Mouse (Mus musculus): Measurements from ENCODE around the gene Cast. TPM values are rescaled to one million over a fixed set of nuclear protein-coding genes. Genes with fewer than 3 reads are reported as not detected.
A peak's percentile ranks its signal among the peaks of the same experiment; 100 is the strongest.

The Cast gene
- 29.5 and 30.7 TPM in 2 replicates for polyA plus RNA-seq (2015; fragmentation: Nextera tagmentation; extraction: Ambion mirVana)

GRCm38 (mm10) chr13:74808152-74808929 is at the start of gene Cast:
Gene Cast, minus strand, starts transcription at chr13:74808810.
- WGBS, result 2% methylated on average over 35 of the region's 36 CpGs
- ATAC-seq, result peak; percentile 95
- Histone ChIP-seq H3K4me3 (ENCODE audit: low read length) (peak within 1 kb of the TSS; percentile 88), H3K27me3 (replicated peaks; ENCODE audit: control insufficient read depth, insufficient read depth, low read length) (no peaks in the 10 kb centered on the region), H3K27ac (ENCODE audit: low read length) (peak within 1 kb of the TSS; percentile 86), H3K9me3 (ENCODE audit: control insufficient read depth, low read length) (no peaks in the 10 kb centered on the region), H3K4me1 (ENCODE audit: control insufficient read depth, insufficient read depth, low read length) (no peaks in the 10 kb centered on the region), H3K36me3 (ENCODE audit: control insufficient read depth, insufficient read depth, low read length) (no peaks in the 10 kb centered on the region), H3K4me2 (ENCODE audit: low read depth, low read length) (peak within 1 kb of the TSS; percentile 84), H3K9ac (ENCODE audit: low read depth, low read length) (peak within 1 kb of the TSS; percentile 88)

GRCm38 (mm10) chr13:74854338-74855047 is 45.9 kb upstream of the Cast start:
- Histone ChIP-seq H3K27ac (ENCODE audit: low read length) (no peak overlapping the region), H3K27me3 (replicated peaks; ENCODE audit: control insufficient read depth, insufficient read depth, low read length) (no peaks in the 10 kb centered on the region), H3K9ac (ENCODE audit: low read depth, low read length) (no peak overlapping the region), H3K4me2 (ENCODE audit: low read depth, low read length) (no peak overlapping the region), H3K4me3 (ENCODE audit: low read length) (no peak overlapping the region), H3K4me1 (ENCODE audit: control insufficient read depth, insufficient read depth, low read length) (no peaks in the 10 kb centered on the region), H3K9me3 (ENCODE audit: control insufficient read depth, low read length) (no peaks in the 10 kb centered on the region), H3K36me3 (ENCODE audit: control insufficient read depth, insufficient read depth, low read length) (no peaks in the 10 kb centered on the region)
- ATAC-seq, result peak; percentile 90
- WGBS, result 7% methylated on average over 3 of the region's 3 CpGs

GRCm38 (mm10) chr13:74850823-74851222 is 42.2 kb upstream of the Cast start:
- H3K9ac ChIP-seq (ENCODE audit: low read depth, low read length), result no peak overlapping the region
- H3K9me3 ChIP-seq (ENCODE audit: control insufficient read depth, low read length), result no peaks in the 10 kb centered on the region
- H3K27ac ChIP-seq (ENCODE audit: low read length), result no peak overlapping the region
- H3K27me3 ChIP-seq (replicated peaks; ENCODE audit: control insufficient read depth, insufficient read depth, low read length), result no peaks in the 10 kb centered on the region
- H3K4me2 ChIP-seq (ENCODE audit: low read depth, low read length), result no peak overlapping the region
- 59% methylated on average over 2 of the region's 2 CpGs for WGBS
- no peak overlapping the region for H3K4me3 ChIP-seq (ENCODE audit: low read length)
- no peaks in the 10 kb centered on the region for H3K4me1 ChIP-seq (ENCODE audit: control insufficient read depth, insufficient read depth, low read length)
- 0 out of 2 replicates have a peak, but pooled peaks have one; percentile 44 for ATAC-seq
- H3K36me3 ChIP-seq (ENCODE audit: control insufficient read depth, insufficient read depth, low read length), result no peaks in the 10 kb centered on the region

GRCm38 (mm10) chr13:74845886-74846285 is 37.3 kb upstream of the Cast start:
- 82% methylated on average over 1 of the region's 1 CpGs for WGBS
- Histone ChIP-seq H3K27me3 (replicated peaks; ENCODE audit: control insufficient read depth, insufficient read depth, low read length) (no peaks in the 10 kb centered on the region), H3K27ac (ENCODE audit: low read length) (no peak overlapping the region), H3K9me3 (ENCODE audit: control insufficient read depth, low read length) (no peaks in the 10 kb centered on the region), H3K4me1 (ENCODE audit: control insufficient read depth, insufficient read depth, low read length) (no peaks in the 10 kb centered on the region), H3K36me3 (ENCODE audit: control insufficient read depth, insufficient read depth, low read length) (no peaks in the 10 kb centered on the region), H3K9ac (ENCODE audit: low read depth, low read length) (no peak overlapping the region), H3K4me2 (ENCODE audit: low read depth, low read length) (no peak overlapping the region), H3K4me3 (ENCODE audit: low read length) (no peak overlapping the region)
- ATAC-seq, result no peak

- H3K4me1 ChIP-seq (ENCODE audit: control insufficient read depth, insufficient read depth, low read length), result no peaks in the 10 kb centered on the region
- H3K36me3 ChIP-seq (ENCODE audit: control insufficient read depth, insufficient read depth, low read length), result no peaks in the 10 kb centered on the region
- H3K9me3 ChIP-seq (ENCODE audit: control insufficient read depth, low read length), result no peaks in the 10 kb centered on the region
- 78% methylated on average over 1 of the region's 1 CpGs for WGBS
- ATAC-seq, result no peak
- H3K9ac ChIP-seq (ENCODE audit: low read depth, low read length), result no peak overlapping the region
- no peak overlapping the region for H3K27ac ChIP-seq (ENCODE audit: low read length)
- no peaks in the 10 kb centered on the region for H3K27me3 ChIP-seq (replicated peaks; ENCODE audit: control insufficient read depth, insufficient read depth, low read length)
- no peak overlapping the region for H3K4me3 ChIP-seq (ENCODE audit: low read length)
- no peak overlapping the region for H3K4me2 ChIP-seq (ENCODE audit: low read depth, low read length)
Measured at GRCm38 (mm10) chr13:74834543-74834942, 25.9 kb upstream of the Cast start.

GRCm38 (mm10) chr13:74822095-74822494 is 13.5 kb upstream of the Cast start:
- no peak overlapping the region for H3K4me2 ChIP-seq (ENCODE audit: low read depth, low read length)

GRCm38 (mm10) chr13:74815753-74816152 is 7.1 kb upstream of the Cast start:
- Histone ChIP-seq H3K27me3 (replicated peaks; ENCODE audit: control insufficient read depth, insufficient read depth, low read length) (no peaks in the 10 kb centered on the region), H3K4me3 (ENCODE audit: low read length) (no peak overlapping the region), H3K4me1 (ENCODE audit: control insufficient read depth, insufficient read depth, low read length) (no peaks in the 10 kb centered on the region), H3K27ac (ENCODE audit: low read length) (no peak overlapping the region), H3K36me3 (ENCODE audit: control insufficient read depth, insufficient read depth, low read length) (no peaks in the 10 kb centered on the region), H3K9ac (ENCODE audit: low read depth, low read length) (no peak overlapping the region), H3K9me3 (ENCODE audit: control insufficient read depth, low read length) (no peaks in the 10 kb centered on the region), H3K4me2 (ENCODE audit: low read depth, low read length) (no peak overlapping the region)
- WGBS, result 91% methylated on average over 1 of the region's 1 CpGs
- no peak for ATAC-seq

More at GRCm38 (mm10) chr13:74822095-74822494, 13.5 kb upstream of the Cast start:
- Histone ChIP-seq H3K27ac (ENCODE audit: low read length) (no peak overlapping the region), H3K9me3 (ENCODE audit: control insufficient read depth, low read length) (no peaks in the 10 kb centered on the region), H3K9ac (ENCODE audit: low read depth, low read length) (no peak overlapping the region), H3K4me1 (ENCODE audit: control insufficient read depth, insufficient read depth, low read length) (no peaks in the 10 kb centered on the region), H3K36me3 (ENCODE audit: control insufficient read depth, insufficient read depth, low read length) (no peaks in the 10 kb centered on the region), H3K4me3 (ENCODE audit: low read length) (no peak overlapping the region), H3K27me3 (replicated peaks; ENCODE audit: control insufficient read depth, insufficient read depth, low read length) (no peaks in the 10 kb centered on the region)
- ATAC-seq, result 0 out of 2 replicates have a peak, but pooled peaks have one; percentile 36
- WGBS, result 59% methylated on average over 3 of the region's 3 CpGs

- H3K27me3 ChIP-seq (replicated peaks; ENCODE audit: control insufficient read depth, insufficient read depth, low read length), result no peaks in the 10 kb centered on the region
- no peaks in the 10 kb centered on the region for H3K4me1 ChIP-seq (ENCODE audit: control insufficient read depth, insufficient read depth, low read length)
- no peaks in the 10 kb centered on the region for H3K9me3 ChIP-seq (ENCODE audit: control insufficient read depth, low read length)
- peak overlapping the region; percentile 84 for H3K4me2 ChIP-seq (ENCODE audit: low read depth, low read length)
- no peaks in the 10 kb centered on the region; the same call in 1 of the 2 replicates for H3K36me3 ChIP-seq (ENCODE audit: control insufficient read depth, insufficient read depth, low read length)
- peak; percentile 98 for ATAC-seq
- H3K9ac ChIP-seq (ENCODE audit: low read depth, low read length), result peak overlapping the region; percentile 88
- H3K4me3 ChIP-seq (ENCODE audit: low read length), result peak overlapping the region; percentile 88
- H3K27ac ChIP-seq (ENCODE audit: low read length), result peak overlapping the region; percentile 86
- 1% methylated on average over 31 of the region's 31 CpGs for WGBS
Measured at GRCm38 (mm10) chr13:74807446-74808151, 1.0 kb downstream of the Cast start.

GRCm38 (mm10) chr13:74806934-74807333 is 1.7 kb downstream of the Cast start:
- no peak for ATAC-seq
- H3K27ac ChIP-seq (ENCODE audit: low read length), result no peak overlapping the region

More at GRCm38 (mm10) chr13:74806934-74807333, 1.7 kb downstream of the Cast start:
- Histone ChIP-seq H3K4me1 (ENCODE audit: control insufficient read depth, insufficient read depth, low read length) (no peaks in the 10 kb centered on the region), H3K36me3 (ENCODE audit: control insufficient read depth, insufficient read depth, low read length) (no peaks in the 10 kb centered on the region; the same call in 1 of the 2 replicates), H3K4me3 (ENCODE audit: low read length) (peak overlapping the region; percentile 88; the same call in 1 of the 2 replicates), H3K9ac (ENCODE audit: low read depth, low read length) (no peak overlapping the region), H3K4me2 (ENCODE audit: low read depth, low read length) (peak overlapping the region; percentile 84), H3K27me3 (replicated peaks; ENCODE audit: control insufficient read depth, insufficient read depth, low read length) (no peaks in the 10 kb centered on the region), H3K9me3 (ENCODE audit: control insufficient read depth, low read length) (no peaks in the 10 kb centered on the region)
- 53% methylated on average over 5 of the region's 5 CpGs for whole genome bisulfite sequencing
